Mouse (Mus musculus) naive thymus-derived CD4-positive, alpha-beta T cell, adult 5 months (primary cell): Measurements from ENCODE around the gene Tubb4b. TPM values are rescaled to one million over a fixed set of nuclear protein-coding genes. Genes with fewer than 3 reads are reported as not detected.

ENCODE experiments used
- polyA plus RNA-seq: library from polyadenylated mRNA; unstranded; fragments of 100-300 nt; shearing (Covaris generic); gene quantifications from one replicate; pipeline ENCODE4 v1.2.1, GENCODE M21; 2017

Gene Tubb4b
- polyA plus RNA-seq, result 99.9 TPM

DNA sequence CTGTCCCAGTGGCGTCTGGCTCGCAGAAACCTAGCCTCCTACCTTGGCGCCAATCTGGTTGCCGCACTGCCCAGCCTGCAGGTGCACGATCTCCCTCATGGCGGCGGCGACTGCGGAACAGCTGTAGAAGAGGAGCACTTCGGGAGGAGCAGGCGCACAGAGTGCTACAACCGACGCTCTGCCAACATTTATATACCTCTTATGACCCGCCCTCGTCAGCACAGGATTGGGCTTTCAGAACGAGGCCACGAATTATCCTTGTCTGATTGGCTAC, at the start of gene Tubb4b:
Tubb4b (minus strand) TSS at position 211 of the 274 bp plus-strand sequence.

DNA sequence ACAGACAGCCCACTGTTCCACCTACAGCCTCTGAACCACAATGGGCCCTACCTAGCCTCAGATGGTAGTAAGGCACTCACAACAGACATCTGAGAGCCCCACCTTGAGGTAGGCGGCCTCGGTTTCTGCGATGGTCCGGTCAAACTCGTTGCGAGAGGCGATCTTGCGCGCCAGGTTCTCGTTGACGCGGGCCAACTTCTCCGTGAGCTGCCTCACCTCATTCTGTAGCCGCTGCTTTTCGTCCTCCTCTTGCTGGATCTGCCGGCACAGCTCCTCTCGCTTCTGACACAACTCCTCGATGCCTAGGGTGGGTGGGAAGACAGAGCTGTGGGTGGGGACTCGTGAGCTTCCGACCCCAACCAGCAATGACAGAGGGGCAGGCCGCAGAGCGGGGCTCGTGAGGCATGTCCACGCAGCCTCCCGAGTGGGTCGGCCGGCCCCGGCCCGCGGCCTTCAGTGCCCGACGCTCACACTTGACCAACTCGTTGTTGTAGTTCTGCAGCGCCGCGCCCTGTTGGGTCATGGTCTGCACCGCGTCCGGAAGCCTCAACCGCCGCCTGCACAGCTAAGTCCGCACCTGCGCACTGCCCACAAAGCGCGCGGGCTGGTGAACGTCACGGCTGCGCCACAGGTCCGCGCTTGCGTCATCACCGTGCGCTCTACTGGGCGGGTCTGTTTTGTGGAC, 47.5 kb upstream of the Tubb4b start, which contains the start of the genes Ssna1 and Anapc2:
Ssna1 (minus strand) TSS at position 612 of the 685 bp plus-strand sequence.
Anapc2 (plus strand) TSS at position 652 of the 685 bp plus-strand sequence.

DNA sequence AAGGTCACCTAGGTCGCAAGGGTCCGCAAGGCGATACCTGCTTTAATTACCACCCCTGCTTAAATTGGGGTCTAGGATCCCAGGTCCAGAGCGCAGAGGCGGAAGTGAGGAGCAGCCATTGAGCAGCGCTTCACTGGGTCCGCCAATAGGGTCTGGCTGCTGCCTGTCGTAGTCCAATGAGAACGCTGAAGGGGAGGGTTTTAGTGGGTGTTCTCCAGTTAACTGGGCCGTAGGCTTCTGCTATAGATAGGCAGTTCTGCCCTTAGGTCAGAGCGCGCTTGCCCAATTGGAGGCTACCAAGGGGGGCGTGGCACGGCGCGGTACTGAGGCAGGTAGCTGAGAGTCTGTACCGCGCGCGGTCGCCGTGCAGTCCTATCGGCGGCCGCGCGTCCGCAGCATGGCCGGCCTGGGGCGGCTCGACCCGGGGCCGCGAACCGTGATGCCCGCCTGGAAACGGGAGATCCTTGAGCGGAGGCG, 37.8 kb upstream of the Tubb4b start, which contains the start of gene Tprn:
Tprn (plus strand) TSS at position 328 of the 477 bp plus-strand sequence.

DNA sequence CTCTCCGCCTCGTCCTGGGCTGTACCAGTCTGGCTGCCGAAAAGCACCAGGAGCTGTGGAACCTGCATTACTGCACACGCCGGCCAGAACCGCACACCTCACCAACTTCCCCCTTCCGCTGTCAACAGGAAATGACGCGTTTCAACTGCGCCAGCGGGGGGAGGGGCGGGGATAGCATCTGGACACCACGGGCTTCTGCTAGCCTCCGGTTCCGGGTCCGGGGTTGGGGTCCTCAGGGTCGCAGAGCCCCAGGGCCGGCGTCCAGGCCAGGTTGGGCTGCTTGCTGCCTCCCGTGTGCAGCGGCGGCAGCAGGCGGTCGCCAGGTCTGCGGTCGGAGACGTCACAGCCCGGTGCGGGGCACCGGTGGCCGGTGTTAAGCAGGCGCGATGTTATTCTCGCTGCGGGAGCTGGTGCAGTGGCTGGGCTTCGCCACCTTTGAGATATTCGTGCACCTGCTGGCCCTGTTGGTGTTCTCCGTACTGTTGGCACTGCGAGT, 30.8 kb upstream of the Tubb4b start, which contains the start of gene Tmem203:
Tmem203 (plus strand) TSS at position 156 of the 496 bp plus-strand sequence.

GRCm38 (mm10) chr2:25246183-25247072, 21.9 kb upstream of the Tubb4b start, which contains the start of gene AL732309.1:
AL732309.1 (minus strand) TSS chr2:25246863.

GRCm38 (mm10) chr2:25242101-25242506, 17.6 kb upstream of the Tubb4b start, which contains the start of the genes Rnf208 and Cysrt1:
Rnf208 (plus strand) TSS chr2:25242255.
Cysrt1 (minus strand) TSS chr2:25242452.

DNA sequence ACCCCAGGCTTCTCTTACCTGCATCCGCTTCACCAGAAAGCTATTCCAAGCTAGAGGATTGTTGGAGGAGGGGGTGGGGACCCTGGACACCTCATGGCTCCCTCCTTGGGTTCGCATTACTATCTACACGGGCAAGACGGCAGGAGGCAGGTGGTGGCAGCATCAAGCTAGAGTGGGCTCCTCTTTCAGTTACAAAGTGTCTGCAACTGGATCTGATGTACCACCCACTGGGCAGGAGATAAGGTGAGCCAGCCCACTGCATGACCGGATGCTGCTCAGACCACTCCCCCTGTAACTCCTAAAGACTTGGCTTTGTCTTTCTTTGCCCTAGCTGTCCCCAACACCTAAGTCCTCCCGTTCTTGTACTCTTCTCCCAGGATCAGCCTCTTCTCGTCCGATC, 12.1 kb upstream of the Tubb4b start, which contains the start of gene Rnf224:
Rnf224 (minus strand) TSS at position 174 of the 400 bp plus-strand sequence.

DNA sequence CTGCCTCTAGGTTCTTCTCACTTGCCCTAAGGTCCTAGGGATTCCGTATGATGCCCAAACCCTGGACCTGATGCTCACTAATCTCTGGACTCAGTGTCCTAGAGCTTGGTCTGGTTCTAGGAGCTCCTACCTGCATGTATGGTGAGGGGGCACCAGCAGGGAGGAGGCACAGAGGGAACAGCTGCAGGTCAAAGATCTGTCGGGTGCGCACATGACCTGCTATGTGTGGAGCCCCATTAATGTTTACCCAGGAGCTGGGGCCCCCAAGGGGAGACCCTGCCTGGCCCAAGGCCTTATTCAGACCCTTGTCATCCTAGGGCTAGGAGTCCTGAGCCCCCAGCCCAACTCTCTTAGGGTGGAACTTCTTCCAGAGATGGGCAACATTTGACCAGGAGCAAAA, 9.5 kb upstream of the Tubb4b start, which contains the start of gene Slc34a3:
Slc34a3 (minus strand) TSS at position 315 of the 400 bp plus-strand sequence.

DNA sequence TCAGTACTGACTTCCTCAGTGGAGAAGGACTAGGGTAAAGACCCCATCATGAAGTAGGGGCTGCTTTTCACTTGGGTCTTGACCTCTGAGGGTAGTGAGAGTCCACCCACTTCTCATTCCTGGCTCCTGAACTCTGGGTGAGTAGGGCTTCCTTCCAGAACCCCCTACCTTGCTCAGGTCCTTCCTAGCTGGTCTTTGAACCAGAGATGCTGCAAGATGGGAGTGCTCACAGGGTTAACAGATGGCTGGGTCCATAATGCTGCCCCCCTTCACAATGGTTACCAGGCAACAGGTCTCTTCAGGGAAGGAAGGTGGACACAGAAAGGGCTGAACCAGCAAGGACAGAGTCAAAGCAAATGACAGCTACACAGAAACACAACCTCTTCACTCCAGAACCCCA, 6.1 kb downstream of the Tubb4b start, which contains the start of gene Fam166a:
Fam166a (plus strand) TSS at position 301 of the 400 bp plus-strand sequence.

DNA sequence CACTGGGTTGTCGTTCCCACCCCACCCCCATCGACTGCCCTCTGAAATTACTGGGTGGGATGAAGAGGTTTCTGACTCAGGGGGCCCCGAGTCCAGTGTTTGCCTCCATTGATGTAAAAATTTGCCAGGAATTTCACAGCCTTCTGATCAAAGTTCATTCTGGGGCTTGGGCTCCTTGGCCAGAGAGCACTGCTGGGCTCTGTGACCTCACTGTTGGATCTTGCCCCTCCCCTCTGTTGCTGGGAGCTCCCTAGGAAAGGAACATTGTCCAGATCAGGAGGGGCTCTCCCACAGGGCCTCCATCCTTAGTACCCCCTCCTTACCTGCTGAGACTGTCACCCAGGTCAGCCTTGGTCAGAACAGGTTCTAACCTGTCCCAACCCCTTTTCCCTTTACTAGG, 10.1 kb downstream of the Tubb4b start, which contains the start of gene Stpg3:
Stpg3 (minus strand) TSS at position 194 of the 400 bp plus-strand sequence.

DNA sequence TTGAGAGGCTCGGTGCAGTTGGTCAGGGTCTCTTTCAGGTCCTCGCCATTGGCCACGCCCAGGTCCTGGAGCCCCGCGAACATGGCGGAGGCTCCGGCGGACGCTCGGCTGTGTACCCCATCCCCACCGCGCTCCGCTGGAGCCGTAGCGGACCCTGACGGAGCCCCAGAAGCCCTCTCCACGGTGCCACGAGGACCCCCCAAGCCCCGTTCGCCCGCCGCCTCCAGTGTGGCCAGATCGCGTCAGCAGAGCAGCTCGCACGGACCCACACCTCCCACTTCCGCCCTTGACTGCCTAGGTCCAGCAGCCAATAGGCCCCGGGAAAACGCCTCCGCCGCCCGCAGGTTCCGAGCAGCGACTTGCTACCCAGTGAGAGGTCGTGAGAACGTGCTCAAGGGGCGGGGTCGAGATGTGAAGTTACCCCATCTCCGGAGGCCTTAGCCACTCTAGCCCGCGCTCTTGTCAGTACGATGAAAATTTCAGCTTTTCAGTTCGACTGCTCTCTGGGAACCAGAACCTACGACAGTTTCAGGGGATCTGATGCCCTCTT, 13.3 kb downstream of the Tubb4b start, which contains the start of gene Nelfb:
Nelfb (minus strand) TSS at position 369 of the 550 bp plus-strand sequence.

DNA sequence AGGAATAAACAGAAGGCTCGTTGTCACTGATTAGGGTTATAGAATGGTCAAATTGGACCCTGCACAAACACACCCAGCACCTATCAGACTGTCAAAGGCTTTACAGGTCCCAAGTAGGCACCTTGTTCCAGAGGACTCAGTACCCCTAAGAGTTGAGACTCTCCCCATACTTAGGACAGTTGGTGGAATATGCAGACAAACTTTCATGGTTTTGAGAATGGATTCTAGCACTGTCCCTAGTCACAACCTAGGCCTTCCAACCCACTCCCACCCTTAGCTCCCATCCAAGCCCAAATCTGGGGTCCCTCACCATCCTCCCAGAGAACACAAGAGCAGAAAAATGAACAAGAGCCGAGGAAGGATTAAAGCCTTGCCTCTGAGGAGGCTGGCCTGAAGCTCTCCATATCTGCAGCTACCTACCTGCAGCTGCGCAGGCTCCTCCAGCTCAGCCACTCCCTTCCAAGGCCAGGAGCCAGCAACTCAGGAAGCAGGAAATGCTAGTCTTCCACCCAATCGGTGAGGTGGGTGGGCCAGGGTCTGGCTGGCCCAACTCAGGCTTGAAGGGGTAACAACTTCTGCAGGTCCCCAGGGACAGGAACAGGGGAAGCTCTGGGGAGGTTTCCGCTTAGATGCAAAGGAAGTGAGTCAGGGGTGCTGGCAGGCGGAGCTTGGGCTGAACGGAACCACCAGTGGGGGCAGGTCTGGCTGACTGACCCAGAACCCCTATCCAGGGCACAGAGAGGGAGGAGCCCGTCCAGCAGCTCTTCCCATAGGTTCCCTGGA, 28.1 kb downstream of the Tubb4b start, which contains the start of gene Tor4a:
Tor4a (minus strand) TSS at position 715 of the 783 bp plus-strand sequence.

GRCm38 (mm10) chr2:25180478-25180903, 44.0 kb downstream of the Tubb4b start, which contains the start of gene Nrarp:
Nrarp (plus strand) TSS chr2:25180758.

Other genes starting within 250 kb of the Tubb4b start
- gene Mrpl41, start 249.6 kb downstream of the Tubb4b start, polyA plus RNA-seq, result 93.4 TPM
- 98.3 TPM for gene Pnpla7, start 248.7 kb downstream of the Tubb4b start, polyA plus RNA-seq
- 20.8 TPM for gene Nsmf, start 170.3 kb downstream of the Tubb4b start, polyA plus RNA-seq
- not detected for gene Entpd8, start 144.4 kb downstream of the Tubb4b start, polyA plus RNA-seq
- gene Noxa1, start 129.6 kb downstream of the Tubb4b start, polyA plus RNA-seq, result not detected
- 3.0 TPM for gene Nrarp, start 43.9 kb downstream of the Tubb4b start, polyA plus RNA-seq
- gene Tor4a, start 27.8 kb downstream of the Tubb4b start, polyA plus RNA-seq, result 20.7 TPM
- gene Nelfb, start 13.2 kb downstream of the Tubb4b start, polyA plus RNA-seq, result 97.1 TPM
- not detected for gene Stpg3, start 10.1 kb downstream of the Tubb4b start, polyA plus RNA-seq
- not detected for gene Fam166a, start 6.0 kb downstream of the Tubb4b start, polyA plus RNA-seq
- gene Slc34a3, start 9.7 kb upstream of the Tubb4b start, polyA plus RNA-seq, result not detected
- gene Rnf224, start 12.1 kb upstream of the Tubb4b start, polyA plus RNA-seq, result not detected
- gene Rnf208, start 17.6 kb upstream of the Tubb4b start, polyA plus RNA-seq, result 0.37 TPM
- not detected for gene Cysrt1, start 17.8 kb upstream of the Tubb4b start, polyA plus RNA-seq
- 9.7 TPM for gene AL732309.1, start 22.2 kb upstream of the Tubb4b start, polyA plus RNA-seq
- 26.6 TPM for gene Tmem203, start 30.7 kb upstream of the Tubb4b start, polyA plus RNA-seq
- 24.1 TPM for gene Tprn, start 37.9 kb upstream of the Tubb4b start, polyA plus RNA-seq
- 81.2 TPM for gene Ssna1, start 47.7 kb upstream of the Tubb4b start, polyA plus RNA-seq
- 101 TPM for gene Anapc2, start 47.8 kb upstream of the Tubb4b start, polyA plus RNA-seq
- gene Tmem210, start 63.4 kb upstream of the Tubb4b start, polyA plus RNA-seq, result not detected
- gene Lrrc26, start 65.2 kb upstream of the Tubb4b start, polyA plus RNA-seq, result not detected
- not detected for gene Grin1, start 94.5 kb upstream of the Tubb4b start, polyA plus RNA-seq
- 26.7 TPM for gene Man1b1, start 107.6 kb upstream of the Tubb4b start, polyA plus RNA-seq
- gene Dpp7, start 131.7 kb upstream of the Tubb4b start, polyA plus RNA-seq, result 6.7 TPM
- gene Uap1l1, start 141.0 kb upstream of the Tubb4b start, polyA plus RNA-seq, result 14.2 TPM
- gene Sapcd2, start 147.6 kb upstream of the Tubb4b start, polyA plus RNA-seq, result not detected
- not detected for gene Entpd2, start 171.2 kb upstream of the Tubb4b start, polyA plus RNA-seq
- 0.47 TPM for gene Npdc1, start 174.6 kb upstream of the Tubb4b start, polyA plus RNA-seq
- gene Fut7, start 198.6 kb upstream of the Tubb4b start, polyA plus RNA-seq, result not detected
- 44.9 TPM for gene Abca2, start 204.0 kb upstream of the Tubb4b start, polyA plus RNA-seq
- 5.1 TPM for gene Clic3, start 232.1 kb upstream of the Tubb4b start, polyA plus RNA-seq
- gene Paxx, start 236.4 kb upstream of the Tubb4b start, polyA plus RNA-seq, result 74.5 TPM
- not detected for gene Ptgds, start 245.3 kb upstream of the Tubb4b start, polyA plus RNA-seq